Mouse (Mus musculus) ovary, adult 2 months (tissue): ENCODE results near the gene Stag2. TPM values are rescaled to one million over a fixed set of nuclear protein-coding genes. Genes with fewer than 3 reads are reported as not detected.

Experiments
- polyA plus RNA-seq: library from polyadenylated mRNA; depleted of rRNA; stranded (reverse); fragments of >200 nt; gene quantifications from 2 replicates; pipeline ENCODE4 v1.2.3, GENCODE M21; 2012; rRNA removed

Gene Stag2
- 4.6 and 5.6 TPM in 2 replicates for polyA plus RNA-seq

GRCm38 (mm10) chrX:42148788-42149556, at the start of gene Stag2:
Gene Stag2 (plus strand): TSS chrX:42149317.

Other genes with a start within 250 kb of the Stag2 start
- 3.5 and 4.7 TPM in 2 replicates for gene Thoc2, start 228.6 kb upstream of the Stag2 start, polyA plus RNA-seq
- 7.3 and 10.9 TPM in 2 replicates for gene Xiap, start 89.6 kb upstream of the Stag2 start, polyA plus RNA-seq